In genomic region chr4:43402212-43402611, GRCm38 (mm10) we compare ENCODE assay signal across 11 mouse cellular contexts. TPM values are rescaled to one million over a fixed set of nuclear protein-coding genes. Genes with fewer than 3 reads are reported as not detected.
DNase-seq lines count a peak whose midpoint lies in the region; ATAC-seq and TF ChIP-seq lines count a peak whose summit lies in the region.
"Had no signal": no experiment of that assay in that cellular context is flagged by ENCODE, and none has a peak within 500 bp of the region (broad histone marks: within the 10 kb centered on the region; RNA-seq: fewer than 3 reads in every experiment).

No protein-coding gene starts in this region.

- H3K4me1 ChIP-seq in heart, embryonic 13.5 days, result peaks cover 68% of the 10 kb centered on the region
- peaks cover 45% of the 10 kb centered on the region for H3K4me1 ChIP-seq in stomach, embryonic 15.5 days

- no peak for TF ChIP-seq CTCF in gastrocnemius, adult 2 months (IDR thresholded peaks at IDR 0.05)

- peak; percentile 70 for DNase-seq in gastrocnemius, adult 2 months
- no peak for DNase-seq in gastrocnemius, postnatal 36 days
- DNase-seq in lung, postnatal 25 days (ENCODE audit: low spot score), result peak; percentile 57
- no peak for DNase-seq in lung, postnatal 10 days
- no peak for DNase-seq in thymus, postnatal 0 days (ENCODE audit: low spot score)
- no peak for DNase-seq in right cerebral cortex, postnatal 36 days (ENCODE audit: low spot score in 2 of 2)
- DNase-seq: cerebellum, adult 9-11 months had no signal

- no peaks in the 10 kb centered on the region for H3K9me3 ChIP-seq in heart, embryonic 13.5 days
- H3K9me3 ChIP-seq in stomach, embryonic 15.5 days, result no peaks in the 10 kb centered on the region
- H3K9me3 ChIP-seq: hindbrain, embryonic 15.5 days; neural tube, embryonic 12.5 days had no signal

- H3K27ac ChIP-seq in gastrocnemius, adult 2 months, result peak overlapping the region; percentile 95
- 0 out of 2 replicates have a peak overlapping the region, but pooled peaks have one; percentile 9 for H3K27ac ChIP-seq in heart, embryonic 13.5 days (replicated peaks)
- peak overlapping the region; percentile 18; the same call in 1 of the 2 replicates for H3K27ac ChIP-seq in stomach, embryonic 15.5 days
- H3K27ac ChIP-seq: hindbrain, embryonic 15.5 days; neural tube, embryonic 12.5 days had no signal

- WGBS in heart, embryonic 13.5 days, result 62% methylated on average over 9 of the region's 9 CpGs
- 44% methylated on average over 9 of the region's 9 CpGs for WGBS in stomach, embryonic 15.5 days

- H3K36me3 ChIP-seq in heart, embryonic 13.5 days, result no peaks in the 10 kb centered on the region; the same call in 1 of the 2 replicates
- H3K36me3 ChIP-seq in stomach, embryonic 15.5 days, result no peaks in the 10 kb centered on the region
- H3K36me3 ChIP-seq: hindbrain, embryonic 15.5 days; neural tube, embryonic 12.5 days had no signal

- no peak overlapping the region for H3K9ac ChIP-seq in heart, embryonic 13.5 days
- no peak overlapping the region for H3K9ac ChIP-seq in stomach, embryonic 15.5 days
- H3K9ac ChIP-seq: hindbrain, embryonic 15.5 days; neural tube, embryonic 12.5 days had no signal

- H3K4me3 ChIP-seq in gastrocnemius, adult 2 months, result peak overlapping the region; percentile 51
- no peak overlapping the region for H3K4me3 ChIP-seq in heart, embryonic 13.5 days
- no peak overlapping the region for H3K4me3 ChIP-seq in stomach, embryonic 15.5 days (replicated peaks)
- H3K4me3 ChIP-seq: hindbrain, embryonic 15.5 days; neural tube, embryonic 12.5 days had no signal

- no peaks in the 10 kb centered on the region for H3K27me3 ChIP-seq in heart, embryonic 13.5 days (replicated peaks)
- no peaks in the 10 kb centered on the region for H3K27me3 ChIP-seq in stomach, embryonic 15.5 days (replicated peaks)
- H3K27me3 ChIP-seq: hindbrain, embryonic 15.5 days; neural tube, embryonic 12.5 days had no signal

- H3K4me2 ChIP-seq in heart, embryonic 13.5 days, result no peak overlapping the region
- H3K4me2 ChIP-seq in stomach, embryonic 15.5 days, result peak overlapping the region; percentile 0; the same call in 1 of the 2 replicates
- H3K4me2 ChIP-seq: hindbrain, embryonic 15.5 days; neural tube, embryonic 12.5 days had no signal

- intact Hi-C loops in gastrocnemius, adult 2 months (cut with DNase I), result loop anchor here (10.0 kb wide), 1 partner anchor 357 kb away; the partner anchor contains the start of gene Fam214b
- intact Hi-C loops in gastrocnemius, postnatal 36 days (cut with DNase I), result no loop called here

- ATAC-seq in heart, embryonic 13.5 days (ENCODE audit: extremely low read depth, insufficient number of reproducible peaks, low FRiP score, low TSS enrichment), result no peak
- ATAC-seq in stomach, embryonic 15.5 days (ENCODE audit: insufficient read depth, low FRiP score, low read depth), result no peak

RNA-seq across cellular contexts. Expression of gene Rusc2, which starts 20.4 kb away (rescaled TPM):
- 10 to 100 TPM; 19.0 to 29.6 TPM for total RNA-seq in gastrocnemius, adult 2 months (2021)
- 10 to 100 TPM; 20.8 to 23.3 TPM for total RNA-seq in gastrocnemius, postnatal 36 days (2021)
- 9.9 and 13.9 TPM in 2 replicates for polyA plus RNA-seq in heart, embryonic 13.5 days (2015; fragmentation: Nextera tagmentation; extraction: Ambion mirVana)
- 16.3 and 17.2 TPM in 2 replicates for polyA plus RNA-seq in stomach, embryonic 15.5 days (2015; fragmentation: Nextera tagmentation; extraction: Ambion mirVana)
- polyA plus RNA-seq in thymus, postnatal 0 days (2015; fragmentation: Nextera tagmentation; extraction: Ambion mirVana), result 0.48 and 0.69 TPM in 2 replicates

RNA-seq across cellular contexts. Expression of gene Fam166b, which starts 26.7 kb away (rescaled TPM):
- not detected for total RNA-seq in gastrocnemius, adult 2 months (2021)
- not detected for total RNA-seq in gastrocnemius, postnatal 36 days (2021)
- 0.11 TPM in 1 of 2 replicates, not detected in the other for polyA plus RNA-seq in heart, embryonic 13.5 days (2015; fragmentation: Nextera tagmentation; extraction: Ambion mirVana)
- 0.22 TPM in 1 of 2 replicates, not detected in the other for polyA plus RNA-seq in stomach, embryonic 15.5 days (2015; fragmentation: Nextera tagmentation; extraction: Ambion mirVana)
- 0.14 and 0.19 TPM in 2 replicates for polyA plus RNA-seq in thymus, postnatal 0 days (2015; fragmentation: Nextera tagmentation; extraction: Ambion mirVana)

RNA-seq across cellular contexts. Expression of gene Tesk1, which starts 39.5 kb away (rescaled TPM):
- 10 to 100 TPM; 55.7 to 57.8 TPM for total RNA-seq in gastrocnemius, adult 2 months (2021)
- total RNA-seq in gastrocnemius, postnatal 36 days (2021), result 10 to 100 TPM; 49.1 to 50.0 TPM
- 3.8 and 4.0 TPM in 2 replicates for polyA plus RNA-seq in heart, embryonic 13.5 days (2015; fragmentation: Nextera tagmentation; extraction: Ambion mirVana)
- 6.2 and 7.4 TPM in 2 replicates for polyA plus RNA-seq in stomach, embryonic 15.5 days (2015; fragmentation: Nextera tagmentation; extraction: Ambion mirVana)
- 2.1 and 2.8 TPM in 2 replicates for polyA plus RNA-seq in thymus, postnatal 0 days (2015; fragmentation: Nextera tagmentation; extraction: Ambion mirVana)

RNA-seq across cellular contexts. Expression of gene Cd72, which starts 52.2 kb away (rescaled TPM):
- not detected for total RNA-seq in gastrocnemius, adult 2 months (2021)
- total RNA-seq in gastrocnemius, postnatal 36 days (2021), result not detected
- polyA plus RNA-seq in heart, embryonic 13.5 days (2015; fragmentation: Nextera tagmentation; extraction: Ambion mirVana), result 1.9 and 2.6 TPM in 2 replicates
- polyA plus RNA-seq in stomach, embryonic 15.5 days (2015; fragmentation: Nextera tagmentation; extraction: Ambion mirVana), result 3.3 and 5.2 TPM in 2 replicates
- polyA plus RNA-seq in thymus, postnatal 0 days (2015; fragmentation: Nextera tagmentation; extraction: Ambion mirVana), result 6.4 and 6.6 TPM in 2 replicates

Comparison
In these comparisons a context has a peak if more than half of its experiments do, and no peak if none do; other contexts are left out.
1. DNase-seq: peak in gastrocnemius, adult 2 months (single experiment) and lung, postnatal 25 days (single experiment); none in gastrocnemius, postnatal 36 days (0 of 2), lung, postnatal 10 days (single experiment), thymus, postnatal 0 days (single experiment) and right cerebral cortex, postnatal 36 days (0 of 2).
2. H3K27ac ChIP-seq: peak in every context shown above with its lines; median percentile 95 in gastrocnemius, adult 2 months; 18 in stomach, embryonic 15.5 days; 9 in heart, embryonic 13.5 days.